Mouse (Mus musculus): Measurements from ENCODE around the gene Stt3b. TPM values are rescaled to one million over a fixed set of nuclear protein-coding genes. Genes with fewer than 3 reads are reported as not detected.

Gene Stt3b
- polyA plus RNA-seq, 1 experiment from 2014 or later = 94.0 TPM

DNA sequence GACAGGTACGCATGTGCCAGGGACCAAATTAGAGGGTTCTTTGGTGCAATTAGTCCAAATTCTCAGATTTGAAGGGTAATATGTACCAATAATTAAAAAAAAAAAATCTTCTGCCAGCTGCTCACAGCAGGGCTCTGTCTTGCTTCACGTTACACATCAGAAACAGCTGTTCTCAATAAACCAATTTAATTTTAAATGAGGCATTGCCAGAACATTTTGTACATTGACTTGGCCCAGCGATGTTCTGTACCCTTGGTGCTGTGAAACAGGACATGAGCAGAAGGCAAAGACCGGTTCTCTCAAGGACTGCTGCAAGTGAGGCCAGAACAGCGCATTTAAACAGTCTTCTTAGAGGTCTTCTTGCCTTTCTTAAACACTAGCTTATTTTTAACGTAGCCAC lies 66.6 kb downstream of the Stt3b start:
- ATAC-seq (ENCODE audit: insufficient number of reproducible peaks, insufficient read depth, low FRiP score, low read depth) = no peak
- no peaks in the 10 kb centered on the region for H3K9me3 ChIP-seq (ENCODE audit: control insufficient read depth, low read depth, low read length)
- H3K27me3 ChIP-seq (ENCODE audit: control insufficient read depth, insufficient read depth, low read length) = no peaks in the 10 kb centered on the region

DNA sequence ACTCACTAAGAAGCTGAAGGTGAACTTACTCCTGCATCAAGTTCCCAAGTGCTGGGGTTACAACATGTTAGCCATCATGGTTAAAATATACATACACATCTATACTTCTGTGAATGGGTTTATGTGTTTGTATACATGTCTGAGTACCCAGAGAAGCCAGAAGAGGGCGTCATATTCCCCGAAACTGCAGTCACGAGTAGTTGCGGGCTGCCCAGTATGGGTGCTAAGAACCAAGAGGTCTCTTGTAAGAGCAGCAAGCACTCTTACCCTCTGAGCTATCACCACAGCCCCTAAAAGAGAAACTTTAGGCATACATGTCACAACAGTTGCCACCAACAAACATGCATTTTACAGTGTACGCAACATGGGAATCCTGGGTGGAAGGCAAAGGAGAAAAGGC lies 70.4 kb downstream of the Stt3b start:
- Histone ChIP-seq H3K27me3 (ENCODE audit: control insufficient read depth, insufficient read depth, low read length) (no peaks in the 10 kb centered on the region), H3K9ac (replicated peaks; ENCODE audit: low read depth, low read length) (no peak overlapping the region), H3K4me3 (ENCODE audit: low read depth, low read length) (no peak overlapping the region), H3K9me3 (ENCODE audit: control insufficient read depth, low read depth, low read length) (no peaks in the 10 kb centered on the region), H3K4me1 (ENCODE audit: control insufficient read depth, insufficient read depth, low read length) (no peaks in the 10 kb centered on the region), H3K36me3 (ENCODE audit: control insufficient read depth, insufficient read depth, low read length) (peaks cover 43% of the 10 kb centered on the region), H3K4me2 (replicated peaks; ENCODE audit: low read depth, low read length) (no peak overlapping the region), H3K27ac (ENCODE audit: low read length) (no peak overlapping the region)
- ATAC-seq (ENCODE audit: insufficient number of reproducible peaks, insufficient read depth, low FRiP score, low read depth) = no peak
- WGBS = 94% methylated on average over 5 of the region's 5 CpGs

More for the DNA sequence above, 66.6 kb downstream of the Stt3b start:
- Histone ChIP-seq H3K36me3 (ENCODE audit: control insufficient read depth, insufficient read depth, low read length) (peaks cover 69% of the 10 kb centered on the region), H3K9ac (replicated peaks; ENCODE audit: low read depth, low read length) (no peak overlapping the region), H3K27ac (ENCODE audit: low read length) (no peak overlapping the region), H3K4me1 (ENCODE audit: control insufficient read depth, insufficient read depth, low read length) (no peaks in the 10 kb centered on the region), H3K4me3 (ENCODE audit: low read depth, low read length) (no peak overlapping the region), H3K4me2 (replicated peaks; ENCODE audit: low read depth, low read length) (no peak overlapping the region)
- WGBS = 86% methylated on average over 6 of the region's 6 CpGs

DNA sequence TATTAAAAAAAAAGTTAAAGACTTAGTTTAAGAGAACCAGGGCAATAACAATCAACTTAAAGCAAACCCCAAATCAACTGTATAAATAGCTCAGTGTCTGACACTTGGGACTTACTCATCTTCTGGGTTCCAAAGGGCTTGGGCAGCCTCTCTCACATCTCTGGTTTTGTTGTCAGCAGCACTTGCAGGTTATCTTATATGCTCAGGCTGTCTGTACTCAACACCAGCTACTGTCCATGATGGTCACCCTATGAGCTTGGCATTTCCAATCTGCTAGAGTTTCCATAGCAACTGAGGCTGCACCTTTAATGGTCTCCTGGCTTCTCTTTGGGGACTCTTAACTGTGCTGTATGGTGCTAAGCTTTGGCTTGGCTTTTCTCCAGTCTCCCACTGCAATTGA lies 72.3 kb downstream of the Stt3b start:
- H3K4me2 ChIP-seq (replicated peaks; ENCODE audit: low read depth, low read length) = no peak overlapping the region
- no peak for ATAC-seq (ENCODE audit: insufficient number of reproducible peaks, insufficient read depth, low FRiP score, low read depth)

DNA sequence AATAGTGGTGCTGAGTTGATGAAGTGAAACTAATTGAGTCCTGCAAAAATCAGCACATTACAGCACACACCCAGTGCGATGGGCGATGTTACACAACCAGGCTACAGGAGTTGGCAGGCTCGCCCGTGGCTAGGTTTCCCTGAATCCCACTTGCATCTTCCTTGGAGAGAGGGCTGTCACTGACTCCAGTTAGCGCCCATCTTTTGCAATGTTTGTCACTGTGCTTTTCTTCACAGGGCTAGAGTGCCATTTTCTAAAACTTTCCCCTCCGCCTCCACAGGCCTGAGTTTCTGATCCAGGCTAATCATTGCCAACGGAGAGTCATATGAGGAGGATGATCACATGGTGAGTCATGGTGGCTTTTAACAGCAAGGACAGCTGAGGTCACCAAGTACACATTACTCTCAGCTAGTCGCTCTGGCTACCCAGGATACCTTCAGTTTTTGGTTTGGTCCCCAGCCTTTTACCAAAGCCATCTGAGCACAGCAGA lies 73.8 kb downstream of the Stt3b start:
- Histone ChIP-seq H3K4me3 (ENCODE audit: low read depth, low read length) (no peak overlapping the region), H3K36me3 (ENCODE audit: control insufficient read depth, insufficient read depth, low read length) (peaks cover 13% of the 10 kb centered on the region), H3K9me3 (ENCODE audit: control insufficient read depth, low read depth, low read length) (no peaks in the 10 kb centered on the region), H3K4me2 (replicated peaks; ENCODE audit: low read depth, low read length) (no peak overlapping the region), H3K27ac (ENCODE audit: low read length) (no peak overlapping the region), H3K27me3 (ENCODE audit: control insufficient read depth, insufficient read depth, low read length) (no peaks in the 10 kb centered on the region), H3K9ac (replicated peaks; ENCODE audit: low read depth, low read length) (no peak overlapping the region), H3K4me1 (ENCODE audit: control insufficient read depth, insufficient read depth, low read length) (no peaks in the 10 kb centered on the region)
- 86% methylated on average over 8 of the region's 8 CpGs for WGBS
- no peak for ATAC-seq (ENCODE audit: insufficient number of reproducible peaks, insufficient read depth, low FRiP score, low read depth)

More for the DNA sequence above, 72.3 kb downstream of the Stt3b start:
- Histone ChIP-seq H3K4me1 (ENCODE audit: control insufficient read depth, insufficient read depth, low read length) (no peaks in the 10 kb centered on the region), H3K36me3 (ENCODE audit: control insufficient read depth, insufficient read depth, low read length) (peaks cover 24% of the 10 kb centered on the region), H3K9me3 (ENCODE audit: control insufficient read depth, low read depth, low read length) (no peaks in the 10 kb centered on the region), H3K27ac (ENCODE audit: low read length) (no peak overlapping the region), H3K27me3 (ENCODE audit: control insufficient read depth, insufficient read depth, low read length) (no peaks in the 10 kb centered on the region), H3K4me3 (ENCODE audit: low read depth, low read length) (no peak overlapping the region), H3K9ac (replicated peaks; ENCODE audit: low read depth, low read length) (no peak overlapping the region)

DNA sequence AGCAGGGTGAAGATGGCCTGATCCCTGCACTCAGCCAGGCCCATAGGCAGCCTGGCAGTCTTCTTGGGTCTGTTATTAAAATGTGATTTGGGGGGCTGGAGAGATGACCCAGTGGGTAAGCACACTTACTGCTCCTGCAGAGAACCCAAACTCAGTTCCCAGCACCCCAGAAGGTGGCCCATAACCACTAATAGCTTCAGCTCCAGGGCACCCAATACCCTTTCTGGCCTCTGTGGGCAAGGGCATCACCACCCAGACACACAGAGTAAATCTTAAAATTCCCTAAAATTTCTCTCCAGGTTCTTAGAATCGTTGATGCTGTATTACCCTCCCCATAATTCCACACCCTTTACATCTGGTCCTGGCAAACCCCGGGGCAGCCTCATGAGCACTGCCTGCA lies 75.7 kb downstream of the Stt3b start:
- Histone ChIP-seq H3K27ac (ENCODE audit: low read length) (no peak overlapping the region), H3K9me3 (ENCODE audit: control insufficient read depth, low read depth, low read length) (no peaks in the 10 kb centered on the region), H3K36me3 (ENCODE audit: control insufficient read depth, insufficient read depth, low read length) (no peaks in the 10 kb centered on the region), H3K4me3 (ENCODE audit: low read depth, low read length) (no peak overlapping the region), H3K4me2 (replicated peaks; ENCODE audit: low read depth, low read length) (no peak overlapping the region), H3K27me3 (ENCODE audit: control insufficient read depth, insufficient read depth, low read length) (no peaks in the 10 kb centered on the region), H3K4me1 (ENCODE audit: control insufficient read depth, insufficient read depth, low read length) (no peaks in the 10 kb centered on the region), H3K9ac (replicated peaks; ENCODE audit: low read depth, low read length) (no peak overlapping the region)
- WGBS = 83% methylated on average over 2 of the region's 2 CpGs
- ATAC-seq (ENCODE audit: insufficient number of reproducible peaks, insufficient read depth, low FRiP score, low read depth) = no peak

DNA sequence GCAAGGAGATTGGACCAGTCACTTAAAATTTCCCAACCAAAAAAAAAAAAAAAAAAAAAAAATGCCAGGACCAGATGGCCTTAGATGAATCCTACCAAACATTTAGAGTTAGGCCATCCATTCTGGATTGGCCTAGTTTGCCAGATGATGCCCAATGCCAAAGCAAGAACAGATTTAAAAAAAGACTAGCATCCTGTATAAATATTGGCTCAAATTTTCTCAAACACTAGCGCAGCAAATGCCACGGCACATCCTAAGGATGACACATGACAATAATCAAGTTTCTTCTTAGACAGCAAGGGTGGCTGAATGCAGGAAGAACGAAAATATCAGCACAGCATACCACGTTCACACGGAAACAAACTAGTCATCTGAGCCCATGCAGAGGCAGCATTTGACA lies 76.5 kb downstream of the Stt3b start:
- Histone ChIP-seq H3K9ac (replicated peaks; ENCODE audit: low read depth, low read length) (no peak overlapping the region), H3K4me3 (ENCODE audit: low read depth, low read length) (no peak overlapping the region), H3K4me1 (ENCODE audit: control insufficient read depth, insufficient read depth, low read length) (no peaks in the 10 kb centered on the region), H3K9me3 (ENCODE audit: control insufficient read depth, low read depth, low read length) (no peaks in the 10 kb centered on the region), H3K27ac (ENCODE audit: low read length) (no peak overlapping the region), H3K36me3 (ENCODE audit: control insufficient read depth, insufficient read depth, low read length) (no peaks in the 10 kb centered on the region), H3K4me2 (replicated peaks; ENCODE audit: low read depth, low read length) (no peak overlapping the region), H3K27me3 (ENCODE audit: control insufficient read depth, insufficient read depth, low read length) (no peaks in the 10 kb centered on the region)
- no peak for ATAC-seq (ENCODE audit: insufficient number of reproducible peaks, insufficient read depth, low FRiP score, low read depth)
- WGBS = 86% methylated on average over 5 of the region's 5 CpGs

DNA sequence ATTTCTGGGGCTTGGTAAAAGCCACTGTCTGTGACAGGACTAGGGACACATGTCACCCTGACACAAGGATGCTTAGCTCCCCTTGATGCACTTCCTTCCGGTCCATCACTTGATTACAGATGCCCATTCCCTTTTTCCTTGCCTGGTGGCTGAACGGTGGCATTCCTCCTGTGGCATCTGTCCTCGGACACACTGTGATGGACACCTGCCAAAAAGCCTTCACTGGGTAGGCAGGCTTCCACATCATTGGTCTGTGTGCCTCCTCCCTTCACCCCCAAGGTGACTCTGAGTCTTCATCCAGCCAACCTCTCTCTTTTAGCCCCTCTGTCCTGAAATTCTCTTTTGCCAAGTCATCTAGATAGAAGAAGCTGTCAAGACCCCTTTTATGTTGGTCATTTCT lies 78.7 kb downstream of the Stt3b start:
- Histone ChIP-seq H3K9me3 (ENCODE audit: control insufficient read depth, low read depth, low read length) (no peaks in the 10 kb centered on the region), H3K4me2 (replicated peaks; ENCODE audit: low read depth, low read length) (no peak overlapping the region), H3K4me1 (ENCODE audit: control insufficient read depth, insufficient read depth, low read length) (no peaks in the 10 kb centered on the region), H3K27ac (ENCODE audit: low read length) (no peak overlapping the region), H3K27me3 (ENCODE audit: control insufficient read depth, insufficient read depth, low read length) (no peaks in the 10 kb centered on the region), H3K4me3 (ENCODE audit: low read depth, low read length) (no peak overlapping the region), H3K9ac (replicated peaks; ENCODE audit: low read depth, low read length) (no peak overlapping the region), H3K36me3 (ENCODE audit: control insufficient read depth, insufficient read depth, low read length) (no peaks in the 10 kb centered on the region)
- no peak for ATAC-seq (ENCODE audit: insufficient number of reproducible peaks, insufficient read depth, low FRiP score, low read depth)
- 93% methylated on average over 3 of the region's 3 CpGs for WGBS

DNA sequence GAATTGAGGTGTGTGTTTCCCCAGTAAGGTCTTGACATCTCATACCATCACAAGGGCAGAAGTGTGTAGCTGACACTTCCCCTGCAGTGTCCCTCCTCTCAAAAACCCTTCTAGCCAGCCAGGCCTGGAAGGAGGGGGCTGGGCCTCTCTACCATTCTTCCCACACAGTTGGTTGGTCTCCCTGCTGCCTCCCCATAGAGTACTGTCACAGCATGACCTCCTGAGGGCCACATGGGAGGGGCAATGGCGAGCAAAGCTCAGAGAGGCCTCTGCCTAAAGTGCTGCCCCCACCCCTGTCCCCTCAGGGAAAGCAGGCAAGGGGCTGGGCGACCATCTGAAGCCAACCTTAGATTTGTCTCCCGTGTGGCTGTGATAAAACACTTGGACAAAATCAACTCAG lies 80.1 kb downstream of the Stt3b start:
- Histone ChIP-seq H3K27me3 (ENCODE audit: control insufficient read depth, insufficient read depth, low read length) (no peaks in the 10 kb centered on the region), H3K36me3 (ENCODE audit: control insufficient read depth, insufficient read depth, low read length) (no peaks in the 10 kb centered on the region), H3K4me3 (ENCODE audit: low read depth, low read length) (no peak overlapping the region), H3K9ac (replicated peaks; ENCODE audit: low read depth, low read length) (no peak overlapping the region), H3K4me1 (ENCODE audit: control insufficient read depth, insufficient read depth, low read length) (no peaks in the 10 kb centered on the region), H3K9me3 (ENCODE audit: control insufficient read depth, low read depth, low read length) (no peaks in the 10 kb centered on the region), H3K27ac (ENCODE audit: low read length) (no peak overlapping the region), H3K4me2 (replicated peaks; ENCODE audit: low read depth, low read length) (no peak overlapping the region)
- ATAC-seq (ENCODE audit: insufficient number of reproducible peaks, insufficient read depth, low FRiP score, low read depth) = no peak
- WGBS = 40% methylated on average over 3 of the region's 3 CpGs

DNA sequence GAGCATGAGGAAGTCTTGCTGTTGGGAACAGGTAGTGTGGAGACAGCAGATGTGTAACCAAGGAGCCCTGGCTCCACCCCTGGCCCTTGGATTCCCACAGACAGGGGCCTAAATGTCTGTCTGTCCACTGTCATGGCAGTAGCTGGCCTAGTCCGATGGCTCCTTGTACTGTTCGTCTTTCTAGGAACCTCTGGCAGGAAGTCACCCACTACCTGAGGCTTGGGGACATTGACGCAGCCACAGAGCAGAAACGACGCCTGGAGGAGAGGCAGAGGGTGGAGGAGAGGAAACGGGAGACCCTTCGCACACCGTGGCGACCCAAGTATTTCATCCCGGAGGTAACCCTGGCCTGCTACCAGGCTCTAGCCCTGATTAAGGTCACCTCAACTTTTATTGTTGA lies 80.5 kb downstream of the Stt3b start:
- Histone ChIP-seq H3K9me3 (ENCODE audit: control insufficient read depth, low read depth, low read length) (no peaks in the 10 kb centered on the region), H3K4me3 (ENCODE audit: low read depth, low read length) (no peak overlapping the region), H3K27ac (ENCODE audit: low read length) (no peak overlapping the region), H3K36me3 (ENCODE audit: control insufficient read depth, insufficient read depth, low read length) (no peaks in the 10 kb centered on the region), H3K27me3 (ENCODE audit: control insufficient read depth, insufficient read depth, low read length) (no peaks in the 10 kb centered on the region), H3K4me2 (replicated peaks; ENCODE audit: low read depth, low read length) (no peak overlapping the region), H3K9ac (replicated peaks; ENCODE audit: low read depth, low read length) (no peak overlapping the region), H3K4me1 (ENCODE audit: control insufficient read depth, insufficient read depth, low read length) (no peaks in the 10 kb centered on the region)
- no peak for ATAC-seq (ENCODE audit: insufficient number of reproducible peaks, insufficient read depth, low FRiP score, low read depth)
- WGBS = 81% methylated on average over 10 of the region's 10 CpGs

All from stomach, embryonic 14.5 days (tissue).